Mouse (Mus musculus) cerebellum, adult 9-11 months (tissue): ENCODE results near the gene Ccdc171.
A peak's percentile ranks its signal among the peaks of the same experiment; 100 is the strongest.
"Not testable (repeated sequence)": the region's sequence is repeated elsewhere in the genome, so short reads cannot be mapped to it uniquely, and the experiment has no call there.

Experiments
- DNase-seq: peaks from one replicate; pipeline ENCODE4 v3.0.0; 2022

The Ccdc171 gene

GRCm38 (mm10) chr4:83526270-83526987, 1.1 kb downstream of the Ccdc171 start:
- no peak for DNase-seq

GRCm38 (mm10) chr4:83526988-83527334, 1.6 kb downstream of the Ccdc171 start:
- no peak for DNase-seq

GRCm38 (mm10) chr4:83527921-83528320, 2.6 kb downstream of the Ccdc171 start:
- no peak for DNase-seq

GRCm38 (mm10) chr4:83530060-83530459, 4.7 kb downstream of the Ccdc171 start:
- not testable (repeated sequence) for DNase-seq

- DNase-seq = no peak
These were observed 8.0 kb downstream of the Ccdc171 start for GRCm38 (mm10) chr4:83533168-83533911.

GRCm38 (mm10) chr4:83534024-83534423, 8.7 kb downstream of the Ccdc171 start:
- DNase-seq = no peak

- no peak for DNase-seq
These were observed 24.2 kb downstream of the Ccdc171 start for GRCm38 (mm10) chr4:83549501-83549900.

- DNase-seq = no peak
These were observed 42.1 kb downstream of the Ccdc171 start for GRCm38 (mm10) chr4:83567190-83568113.

GRCm38 (mm10) chr4:83568145-83568544, 42.8 kb downstream of the Ccdc171 start:
- not testable (repeated sequence) for DNase-seq

- no peak for DNase-seq
These were observed 45.2 kb downstream of the Ccdc171 start for GRCm38 (mm10) chr4:83570569-83570968.

GRCm38 (mm10) chr4:83571033-83571432, 45.7 kb downstream of the Ccdc171 start:
- DNase-seq = no peak

- DNase-seq = no peak
These were observed 47.2 kb downstream of the Ccdc171 start for GRCm38 (mm10) chr4:83572521-83572920.

- no peak for DNase-seq
These were observed 51.0 kb downstream of the Ccdc171 start for GRCm38 (mm10) chr4:83576315-83576714.

- DNase-seq = no peak
These were observed 54.8 kb downstream of the Ccdc171 start for GRCm38 (mm10) chr4:83580157-83580556.

GRCm38 (mm10) chr4:83587563-83587962, 62.2 kb downstream of the Ccdc171 start:
- DNase-seq = no peak

- no peak for DNase-seq
These were observed 71.1 kb downstream of the Ccdc171 start for GRCm38 (mm10) chr4:83596486-83596885.

GRCm38 (mm10) chr4:83611111-83611510, 85.8 kb downstream of the Ccdc171 start:
- no peak for DNase-seq

- not testable (repeated sequence) for DNase-seq
These were observed 97.8 kb downstream of the Ccdc171 start for GRCm38 (mm10) chr4:83623021-83623711.

- DNase-seq = no peak
These were observed 98.4 kb downstream of the Ccdc171 start for GRCm38 (mm10) chr4:83623732-83624131.

- DNase-seq = no peak
These were observed 126.1 kb downstream of the Ccdc171 start for GRCm38 (mm10) chr4:83651453-83651852.

- no peak for DNase-seq
These were observed 130.1 kb downstream of the Ccdc171 start for GRCm38 (mm10) chr4:83655396-83655795.

- DNase-seq = peak; percentile 7
These were observed 131.2 kb downstream of the Ccdc171 start for GRCm38 (mm10) chr4:83656571-83656970.

GRCm38 (mm10) chr4:83657021-83657420, 131.7 kb downstream of the Ccdc171 start:
- DNase-seq = no peak
